Mouse (Mus musculus): Measurements from ENCODE around the gene Hs2st1. TPM values are rescaled to one million over a fixed set of nuclear protein-coding genes. Genes with fewer than 3 reads are reported as not detected.

The Hs2st1 gene
- polyA plus RNA-seq, 1 experiment from 2014 or later, result 5.1 TPM

DNA sequence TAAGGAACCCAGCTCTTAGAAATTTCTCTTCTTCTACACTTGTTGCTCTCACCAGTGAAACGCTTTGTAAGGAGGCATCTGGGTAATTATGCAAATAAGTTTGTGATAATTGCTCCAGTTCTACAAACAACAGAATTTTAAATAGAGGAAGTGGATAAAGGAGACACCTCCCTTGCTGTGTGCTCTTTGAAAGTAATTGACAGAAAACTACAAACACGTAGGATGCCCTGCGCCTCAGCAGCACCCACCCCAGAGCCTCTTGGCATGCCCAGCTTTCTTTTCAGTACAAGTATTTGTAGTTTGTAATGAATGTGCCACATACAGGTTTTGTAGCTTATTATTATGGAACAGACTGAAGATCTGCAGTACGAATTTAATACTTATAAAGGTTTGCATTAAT, 27.1 kb upstream of the Hs2st1 start:
- no peak for ATAC-seq (ENCODE audit: low FRiP score, low TSS enrichment)
- H3K27ac ChIP-seq (replicated peaks), result no peak overlapping the region
- no peaks in the 10 kb centered on the region for H3K36me3 ChIP-seq (ENCODE audit: control insufficient read depth, insufficient read depth, low read length)
- no peak for TF ChIP-seq EP300 (optimal IDR thresholded peaks at IDR 0.05)
- no peak for TF ChIP-seq CTCF (IDR thresholded peaks at IDR 0.05; ENCODE audit: low read depth)
- no peak overlapping the region for H3K4me3 ChIP-seq (ENCODE audit: low read depth, low read length)
- no peaks in the 10 kb centered on the region for H3K4me1 ChIP-seq (replicated peaks; ENCODE audit: control insufficient read depth, insufficient read depth)
- H3K27me3 ChIP-seq (ENCODE audit: control insufficient read depth, insufficient read depth, low read length), result no peaks in the 10 kb centered on the region
- H3K9ac ChIP-seq (ENCODE audit: low read length), result no peak overlapping the region
- H3K9me3 ChIP-seq (ENCODE audit: control insufficient read depth, low read length), result no peaks in the 10 kb centered on the region
- DNase-seq (ENCODE audit: low spot score), result no peak
- 89% methylated on average over 4 of the region's 4 CpGs for WGBS
- no peak overlapping the region for H3K4me2 ChIP-seq (replicated peaks; ENCODE audit: low read depth)

DNA sequence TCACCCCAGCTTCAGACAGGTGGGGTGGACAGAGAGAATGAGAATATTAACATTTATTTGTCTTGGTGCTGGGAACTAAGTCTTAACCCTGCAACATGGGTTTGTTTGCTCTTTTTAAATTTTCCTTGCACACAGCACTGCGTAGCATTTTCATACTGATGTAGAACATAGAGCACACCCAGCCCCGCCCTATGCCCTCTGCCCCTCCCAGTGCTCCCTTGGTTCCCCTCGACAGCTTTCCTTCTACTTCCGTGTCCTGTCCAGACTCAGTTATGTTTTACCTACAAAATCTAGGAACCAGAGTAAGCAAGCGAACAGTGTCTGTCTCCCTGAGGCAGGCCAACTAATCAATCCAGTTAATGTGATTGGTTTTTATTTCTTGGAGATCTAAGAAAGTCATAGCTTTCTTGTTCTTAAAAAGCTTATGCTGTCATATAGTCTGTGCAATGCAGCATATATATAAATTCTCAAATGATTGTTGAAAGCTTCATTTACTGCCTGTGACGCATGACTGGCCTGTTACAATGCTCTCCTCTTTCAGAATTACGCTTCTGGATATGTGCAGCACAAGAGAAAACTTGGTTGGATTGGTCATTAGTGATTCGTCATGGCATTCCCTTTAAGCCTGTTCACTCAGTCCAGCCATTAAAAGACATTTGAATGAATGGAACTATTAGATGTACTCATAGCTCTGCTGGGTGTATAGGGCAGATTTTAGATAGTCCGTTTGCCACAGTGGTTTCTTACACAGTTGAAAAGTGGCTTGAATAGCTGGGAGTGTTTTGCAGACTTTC, 23.2 kb upstream of the Hs2st1 start:
- Histone ChIP-seq H3K9ac (ENCODE audit: low read length) (no peak overlapping the region), H3K36me3 (ENCODE audit: control insufficient read depth, insufficient read depth, low read length) (peaks cover 6% of the 10 kb centered on the region; the same call in 1 of the 2 replicates), H3K4me2 (replicated peaks; ENCODE audit: low read depth) (no peak overlapping the region), H3K9me3 (ENCODE audit: control insufficient read depth, low read length) (no peaks in the 10 kb centered on the region), H3K4me1 (replicated peaks; ENCODE audit: control insufficient read depth, insufficient read depth) (no peaks in the 10 kb centered on the region), H3K4me3 (ENCODE audit: low read depth, low read length) (no peak overlapping the region), H3K27me3 (ENCODE audit: control insufficient read depth, insufficient read depth, low read length) (no peaks in the 10 kb centered on the region), H3K27ac (replicated peaks) (no peak overlapping the region)
- ATAC-seq (ENCODE audit: low FRiP score, low TSS enrichment), result peak; percentile 42; the same call in 1 of the 2 replicates
- WGBS, result 76% methylated on average over 9 of the region's 9 CpGs
- no peak for DNase-seq (ENCODE audit: low spot score)
- TF ChIP-seq CTCF (IDR thresholded peaks at IDR 0.05; ENCODE audit: low read depth), result no peak
- TF ChIP-seq EP300 (optimal IDR thresholded peaks at IDR 0.05), result no peak

DNA sequence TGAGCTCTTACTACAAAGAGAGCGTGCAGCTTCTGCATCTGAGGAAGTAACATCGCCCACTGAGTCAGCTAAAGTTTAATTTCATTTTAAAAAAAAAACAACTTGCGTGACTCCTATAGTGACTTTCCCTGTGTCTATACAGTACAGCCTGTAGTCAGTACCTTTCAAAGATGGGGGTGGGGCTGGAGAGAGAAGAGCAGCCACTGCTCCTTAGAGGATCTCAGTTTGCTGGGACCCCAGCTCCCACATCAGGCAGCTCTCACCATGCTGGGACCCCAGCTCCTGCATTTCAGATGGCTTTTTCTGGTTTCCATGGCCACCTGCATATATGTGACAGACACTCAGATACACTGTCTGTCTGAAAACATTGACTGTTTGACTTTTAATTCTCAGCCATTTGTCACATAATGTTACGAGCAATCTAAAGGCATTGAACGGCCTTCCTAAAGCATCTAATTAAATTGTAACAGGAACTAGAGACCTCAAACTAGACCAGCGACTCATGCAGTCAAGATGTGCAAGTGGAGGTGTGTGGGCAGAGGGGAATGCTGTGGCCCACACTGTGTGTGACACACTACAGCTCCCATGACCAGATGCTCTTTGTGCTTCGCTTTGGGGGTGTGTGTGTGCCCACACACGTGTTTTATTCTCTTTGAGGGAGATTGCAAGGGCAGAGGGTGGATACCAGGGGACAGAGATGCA, 19.4 kb upstream of the Hs2st1 start:
- WGBS, result 85% methylated on average over 8 of the region's 8 CpGs
- H3K4me2 ChIP-seq (replicated peaks; ENCODE audit: low read depth), result no peak overlapping the region
- ATAC-seq (ENCODE audit: low FRiP score, low TSS enrichment) (no peak), DNase-seq (ENCODE audit: low spot score) (no peak)
- peaks cover 6% of the 10 kb centered on the region; the same call in 1 of the 2 replicates for H3K36me3 ChIP-seq (ENCODE audit: control insufficient read depth, insufficient read depth, low read length)
- no peaks in the 10 kb centered on the region for H3K27me3 ChIP-seq (ENCODE audit: control insufficient read depth, insufficient read depth, low read length)
- TF ChIP-seq EP300 (optimal IDR thresholded peaks at IDR 0.05), result no peak
- TF ChIP-seq CTCF (IDR thresholded peaks at IDR 0.05; ENCODE audit: low read depth), result no peak
- H3K27ac ChIP-seq (replicated peaks), result no peak overlapping the region
- no peak overlapping the region for H3K9ac ChIP-seq (ENCODE audit: low read length)
- H3K4me1 ChIP-seq (replicated peaks; ENCODE audit: control insufficient read depth, insufficient read depth), result no peaks in the 10 kb centered on the region
- H3K9me3 ChIP-seq (ENCODE audit: control insufficient read depth, low read length), result no peaks in the 10 kb centered on the region
- H3K4me3 ChIP-seq (ENCODE audit: low read depth, low read length), result no peak overlapping the region

DNA sequence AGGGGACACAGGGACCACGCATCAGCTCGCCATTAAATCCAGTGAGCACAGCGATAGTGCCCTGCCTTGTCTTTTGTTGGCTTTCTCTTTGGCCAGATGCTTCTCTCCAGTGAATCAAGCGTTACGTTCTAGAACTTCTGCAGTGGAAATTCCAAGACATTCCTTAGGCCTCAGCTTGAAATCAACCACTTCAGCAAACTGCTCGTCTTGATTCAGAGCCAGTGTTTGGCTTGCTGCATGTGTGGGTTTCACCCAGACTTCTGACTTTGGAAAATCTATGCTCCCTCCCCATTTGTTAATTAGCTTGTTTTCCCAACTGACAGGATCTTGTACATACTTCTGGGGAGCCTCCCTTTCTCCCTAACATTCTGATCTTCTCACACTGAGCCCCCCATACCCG, 16.8 kb upstream of the Hs2st1 start:
- no peak overlapping the region for H3K9ac ChIP-seq (ENCODE audit: low read length)
- no peak overlapping the region for H3K4me2 ChIP-seq (replicated peaks; ENCODE audit: low read depth)
- H3K27ac ChIP-seq (replicated peaks), result peak overlapping the region; percentile 49; the same call in 1 of the 2 replicates
- H3K9me3 ChIP-seq (ENCODE audit: control insufficient read depth, low read length), result no peaks in the 10 kb centered on the region
- no peak overlapping the region for H3K4me3 ChIP-seq (ENCODE audit: low read depth, low read length)
- no peaks in the 10 kb centered on the region; the same call in 1 of the 2 replicates for H3K4me1 ChIP-seq (replicated peaks; ENCODE audit: control insufficient read depth, insufficient read depth)
- no peak for ATAC-seq (ENCODE audit: low FRiP score, low TSS enrichment)
- DNase-seq (ENCODE audit: low spot score), result no peak
- TF ChIP-seq CTCF (IDR thresholded peaks at IDR 0.05; ENCODE audit: low read depth) (no peak), EP300 (optimal IDR thresholded peaks at IDR 0.05) (no peak)
- peaks cover 6% of the 10 kb centered on the region; the same call in 1 of the 2 replicates for H3K36me3 ChIP-seq (ENCODE audit: control insufficient read depth, insufficient read depth, low read length)
- H3K27me3 ChIP-seq (ENCODE audit: control insufficient read depth, insufficient read depth, low read length), result no peaks in the 10 kb centered on the region
- 47% methylated on average over 7 of the region's 7 CpGs for WGBS

DNA sequence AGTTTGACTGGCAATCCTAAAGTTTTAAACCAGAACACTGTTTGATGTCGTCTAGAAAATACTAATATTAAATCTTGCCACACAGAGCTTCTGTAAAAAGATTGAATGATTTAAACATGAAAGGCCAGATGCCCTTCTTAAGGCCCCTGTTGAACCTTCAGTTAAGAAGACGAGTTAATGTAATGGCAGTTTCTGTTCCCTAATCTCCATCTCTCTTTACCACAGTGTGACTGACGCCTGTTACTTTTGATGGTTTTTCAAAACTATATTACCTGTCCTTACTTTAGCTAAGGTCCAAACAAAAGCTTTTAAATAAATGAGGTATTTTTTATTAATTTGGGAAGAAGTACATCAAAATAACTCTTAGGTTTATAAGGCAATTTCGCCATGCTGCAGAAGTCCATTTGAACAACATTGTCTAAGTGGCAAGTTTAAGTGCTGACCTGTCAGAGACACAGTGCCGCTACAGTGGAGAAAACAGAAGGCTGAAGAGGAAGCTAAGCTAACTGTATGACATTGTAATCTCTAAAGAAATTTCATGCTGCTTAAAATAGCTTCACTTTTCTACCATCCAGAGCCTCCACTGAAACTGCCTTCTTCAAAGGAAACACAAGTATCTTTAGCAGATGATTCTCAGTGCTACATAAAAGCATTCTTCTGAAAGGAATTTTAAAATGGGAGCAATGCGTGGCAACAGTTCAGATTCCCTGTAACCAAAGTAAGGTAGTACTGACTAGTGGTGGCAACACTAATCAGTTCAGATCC, 15.0 kb upstream of the Hs2st1 start:
- TF ChIP-seq CTCF (IDR thresholded peaks at IDR 0.05; ENCODE audit: low read depth) (no peak), EP300 (optimal IDR thresholded peaks at IDR 0.05) (no peak)
- ATAC-seq (ENCODE audit: low FRiP score, low TSS enrichment), result no peak
- H3K4me1 ChIP-seq (replicated peaks; ENCODE audit: control insufficient read depth, insufficient read depth), result no peaks in the 10 kb centered on the region; the same call in 1 of the 2 replicates
- H3K27ac ChIP-seq (replicated peaks), result no peak overlapping the region; the same call in 1 of the 2 replicates
- DNase-seq (ENCODE audit: low spot score), result no peak
- no peaks in the 10 kb centered on the region for H3K9me3 ChIP-seq (ENCODE audit: control insufficient read depth, low read length)
- WGBS, result 73% methylated on average over 6 of the region's 6 CpGs
- H3K9ac ChIP-seq (ENCODE audit: low read length), result no peak overlapping the region
- no peaks in the 10 kb centered on the region for H3K27me3 ChIP-seq (ENCODE audit: control insufficient read depth, insufficient read depth, low read length)
- no peak overlapping the region for H3K4me2 ChIP-seq (replicated peaks; ENCODE audit: low read depth)
- H3K4me3 ChIP-seq (ENCODE audit: low read depth, low read length), result no peak overlapping the region
- 0 out of 2 replicates have a peak, but pooled peaks cover 4% of the 10 kb centered on the region for H3K36me3 ChIP-seq (ENCODE audit: control insufficient read depth, insufficient read depth, low read length)

Data from stomach, postnatal 0 days (tissue).